10 mouse cellular contexts compared by ENCODE assay signal in genomic region chr1:93071487-93071971, GRCm38 (mm10). TPM values are rescaled to one million over a fixed set of nuclear protein-coding genes. Genes with fewer than 3 reads are reported as not detected.
DNase-seq lines count a peak whose midpoint lies in the region; ATAC-seq and TF ChIP-seq lines count a peak whose summit lies in the region.
"Had no signal": no experiment of that assay in that cellular context is flagged by ENCODE, and none has a peak within 500 bp of the region (broad histone marks: within the 10 kb centered on the region; RNA-seq: fewer than 3 reads in every experiment).

No protein-coding gene starts in this region.

- H3K9ac ChIP-seq in neural tube, embryonic 14.5 days (replicated peaks; ENCODE audit: low read depth, low read length), result no peak overlapping the region
- H3K9ac ChIP-seq in lung, embryonic 14.5 days, result no peak overlapping the region
- H3K9ac ChIP-seq: midbrain, embryonic 12.5 days had no signal

- no peak overlapping the region for H3K27ac ChIP-seq in neural tube, embryonic 14.5 days (ENCODE audit: low read depth, low read length)
- no peak overlapping the region for H3K27ac ChIP-seq in lung, embryonic 14.5 days (ENCODE audit: low read depth)
- H3K27ac ChIP-seq: midbrain, embryonic 12.5 days had no signal

- H3K4me2 ChIP-seq in neural tube, embryonic 14.5 days (ENCODE audit: low read depth, low read length), result no peak overlapping the region
- peak overlapping the region; percentile 21; the same call in 1 of the 2 replicates for H3K4me2 ChIP-seq in lung, embryonic 14.5 days
- H3K4me2 ChIP-seq: midbrain, embryonic 12.5 days had no signal

- H3K27me3 ChIP-seq in neural tube, embryonic 14.5 days (ENCODE audit: control insufficient read depth, insufficient read depth, low read length), result no peaks in the 10 kb centered on the region
- no peaks in the 10 kb centered on the region for H3K27me3 ChIP-seq in lung, embryonic 14.5 days (ENCODE audit: insufficient read depth, low read length)
- H3K27me3 ChIP-seq: midbrain, embryonic 12.5 days had no signal

- H3K4me1 ChIP-seq in neural tube, embryonic 14.5 days (ENCODE audit: control insufficient read depth, insufficient read depth, low read length), result no peaks in the 10 kb centered on the region
- H3K4me1 ChIP-seq in lung, embryonic 14.5 days (ENCODE audit: insufficient read depth), result no peaks in the 10 kb centered on the region
- H3K4me1 ChIP-seq: midbrain, embryonic 12.5 days had no signal

- no peak overlapping the region for H3K4me3 ChIP-seq in neural tube, embryonic 14.5 days (ENCODE audit: low read depth, low read length)
- no peak overlapping the region for H3K4me3 ChIP-seq in lung, embryonic 14.5 days (ENCODE audit: low read depth, low read length)
- H3K4me3 ChIP-seq: midbrain, embryonic 12.5 days had no signal

- peak; percentile 5 for DNase-seq in gastrocnemius, adult 18-20 months (ENCODE audit: low spot score)
- no peak for DNase-seq in gastrocnemius, postnatal 10 days
- DNase-seq in neural tube, embryonic 10.5 days (ENCODE audit: extremely low spot score, low spot score), result no peak
- DNase-seq in lung, embryonic 14.5 days, result peak; percentile 53
- DNase-seq in skeletal muscle tissue, adult 2 months (ENCODE audit: low read depth, low spot score), result peak; percentile 34
- DNase-seq in spleen, adult 12 weeks (ENCODE audit: low spot score), result no peak
- no peak for DNase-seq in layer of hippocampus, adult 11-12 months (ENCODE audit: low spot score)
- DNase-seq: thymus, postnatal 25 days had no signal

- peaks cover 83% of the 10 kb centered on the region for H3K36me3 ChIP-seq in neural tube, embryonic 14.5 days (ENCODE audit: control insufficient read depth, insufficient read depth, low read length)
- H3K36me3 ChIP-seq in lung, embryonic 14.5 days (ENCODE audit: insufficient read depth), result no peaks in the 10 kb centered on the region

- H3K9me3 ChIP-seq in neural tube, embryonic 14.5 days (ENCODE audit: control insufficient read depth, low read length), result no peaks in the 10 kb centered on the region
- H3K9me3 ChIP-seq in lung, embryonic 14.5 days (ENCODE audit: low read depth, low read length), result no peaks in the 10 kb centered on the region
- H3K9me3 ChIP-seq: midbrain, embryonic 12.5 days had no signal

- 0 out of 2 replicates have a peak, but pooled peaks have one; percentile 28 for ATAC-seq in neural tube, embryonic 14.5 days (ENCODE audit: low read depth)
- ATAC-seq in lung, embryonic 14.5 days (ENCODE audit: insufficient read depth), result no peak

- TF ChIP-seq CTCF in lung, embryonic 14.5 days (IDR thresholded peaks at IDR 0.05; ENCODE audit: low read depth), result no peak

- 77% methylated on average over 18 of the region's 18 CpGs for WGBS in neural tube, embryonic 14.5 days
- WGBS in lung, embryonic 14.5 days, result 57% methylated on average over 18 of the region's 18 CpGs

RNA-seq across cellular contexts. Expression of gene Kif1a, which starts 30.2 kb away (rescaled TPM):
- total RNA-seq in gastrocnemius, adult 18-20 months (2021), result 1 to 10 TPM in 1 of 2 experiments, under 1 TPM in 1; 0.96 to 2.4 TPM
- 1 to 10 TPM; 4.7 to 6.3 TPM for total RNA-seq in gastrocnemius, postnatal 10 days (2021)
- 377 and 438 TPM in 2 replicates for polyA plus RNA-seq in neural tube, embryonic 14.5 days (2014; fragmentation: Nextera tagmentation; extraction: Ambion mirVana)
- 8.6 and 11.2 TPM in 2 replicates for polyA plus RNA-seq in lung, embryonic 14.5 days (2014; fragmentation: Nextera tagmentation; extraction: Ambion mirVana)

Comparison
In these comparisons a context has a peak if more than half of its experiments do, and no peak if none do; other contexts are left out.
1. DNase-seq: peak in gastrocnemius, adult 18-20 months (single experiment), lung, embryonic 14.5 days (single experiment) and skeletal muscle tissue, adult 2 months (single experiment); none in gastrocnemius, postnatal 10 days (single experiment), neural tube, embryonic 10.5 days (single experiment), spleen, adult 12 weeks (single experiment) and layer of hippocampus, adult 11-12 months (single experiment).